Mouse (Mus musculus): ENCODE measurements around the gene Kirrel3. TPM values are rescaled to one million over a fixed set of nuclear protein-coding genes. Genes with fewer than 3 reads are reported as not detected.

Gene Kirrel3
- polyA plus RNA-seq, 1 experiment from 2014 or later = 44.4 TPM

DNA sequence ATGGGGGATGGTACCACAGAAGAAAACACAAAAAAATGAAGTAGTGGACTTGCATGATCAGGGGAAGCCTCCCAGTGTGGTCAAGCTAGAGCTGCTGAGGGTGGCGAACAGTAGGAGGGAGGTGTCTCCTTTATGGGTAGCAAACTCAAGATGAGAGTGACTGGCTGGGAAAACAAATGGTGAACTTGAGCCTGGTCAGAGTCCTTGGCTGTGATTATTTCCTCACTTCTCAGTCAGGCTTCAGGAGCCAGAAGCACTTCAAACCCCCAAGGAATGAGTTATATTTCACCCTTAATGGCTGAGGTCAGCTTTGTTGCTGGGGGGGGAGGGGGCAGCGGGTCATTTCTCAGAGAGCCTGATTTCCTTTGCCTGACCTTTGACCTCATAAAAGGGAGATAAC is 218.7 kb downstream of the Kirrel3 start:
- Histone ChIP-seq H3K36me3 (ENCODE audit: control insufficient read depth, insufficient read depth, low read length) (no peaks in the 10 kb centered on the region), H3K4me3 (ENCODE audit: low read depth, low read length) (no peak overlapping the region), H3K9ac (replicated peaks; ENCODE audit: low read depth, low read length) (no peak overlapping the region), H3K27me3 (ENCODE audit: control insufficient read depth, insufficient read depth, low read length) (no peaks in the 10 kb centered on the region), H3K9me3 (ENCODE audit: control insufficient read depth, low read length) (no peaks in the 10 kb centered on the region), H3K4me1 (ENCODE audit: control insufficient read depth, insufficient read depth, low read length) (peaks cover 9% of the 10 kb centered on the region; the same call in 1 of the 2 replicates), H3K4me2 (ENCODE audit: low read depth, low read length) (no peak overlapping the region), H3K27ac (ENCODE audit: low read depth, low read length) (no peak overlapping the region)
- ATAC-seq (ENCODE audit: low read depth) = no peak
- WGBS = 37% methylated on average over 2 of the region's 2 CpGs

- no peaks in the 10 kb centered on the region for H3K36me3 ChIP-seq (ENCODE audit: control insufficient read depth, insufficient read depth, low read length)
- no peak for ATAC-seq (ENCODE audit: low read depth)
Observed at GRCm38 (mm10) chr9:34706350-34706873, 220.7 kb downstream of the Kirrel3 start.

DNA sequence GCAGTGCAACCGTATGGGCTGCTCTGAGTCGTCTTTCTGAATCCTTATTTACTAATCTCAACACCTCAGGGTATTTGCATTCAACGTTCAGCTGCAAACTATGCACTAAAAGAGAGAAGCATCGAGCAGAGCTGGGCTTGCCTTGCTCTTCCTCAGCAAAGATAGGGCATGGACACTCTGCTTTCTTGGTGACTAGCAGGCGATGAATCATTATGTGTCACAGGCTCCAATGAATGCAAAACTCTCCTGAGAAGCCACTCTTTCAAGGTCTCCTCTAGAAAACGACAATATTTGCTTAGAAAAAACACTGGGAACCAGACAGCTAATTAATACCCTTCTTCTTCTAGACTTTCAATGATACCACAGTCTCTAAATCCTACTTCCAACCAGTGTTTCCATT is 223.0 kb downstream of the Kirrel3 start:
- 83% methylated on average over 6 of the region's 6 CpGs for WGBS
- no peaks in the 10 kb centered on the region for H3K27me3 ChIP-seq (ENCODE audit: control insufficient read depth, insufficient read depth, low read length)
- H3K4me1 ChIP-seq (ENCODE audit: control insufficient read depth, insufficient read depth, low read length) = peaks cover 9% of the 10 kb centered on the region; the same call in 1 of the 2 replicates
- no peak overlapping the region for H3K9ac ChIP-seq (replicated peaks; ENCODE audit: low read depth, low read length)
- H3K4me3 ChIP-seq (ENCODE audit: low read depth, low read length) = no peak overlapping the region
- no peak for ATAC-seq (ENCODE audit: low read depth)
- H3K9me3 ChIP-seq (ENCODE audit: control insufficient read depth, low read length) = no peaks in the 10 kb centered on the region
- H3K27ac ChIP-seq (ENCODE audit: low read depth, low read length) = no peak overlapping the region
- no peak overlapping the region for H3K4me2 ChIP-seq (ENCODE audit: low read depth, low read length)
- H3K36me3 ChIP-seq (ENCODE audit: control insufficient read depth, insufficient read depth, low read length) = no peaks in the 10 kb centered on the region

More at GRCm38 (mm10) chr9:34706350-34706873, 220.7 kb downstream of the Kirrel3 start:
- Histone ChIP-seq H3K27ac (ENCODE audit: low read depth, low read length) (no peak overlapping the region), H3K9me3 (ENCODE audit: control insufficient read depth, low read length) (no peaks in the 10 kb centered on the region), H3K9ac (replicated peaks; ENCODE audit: low read depth, low read length) (no peak overlapping the region), H3K4me3 (ENCODE audit: low read depth, low read length) (no peak overlapping the region), H3K4me1 (ENCODE audit: control insufficient read depth, insufficient read depth, low read length) (peaks cover 9% of the 10 kb centered on the region; the same call in 1 of the 2 replicates), H3K4me2 (ENCODE audit: low read depth, low read length) (no peak overlapping the region), H3K27me3 (ENCODE audit: control insufficient read depth, insufficient read depth, low read length) (no peaks in the 10 kb centered on the region)
- WGBS = 44% methylated on average over 4 of the region's 4 CpGs

DNA sequence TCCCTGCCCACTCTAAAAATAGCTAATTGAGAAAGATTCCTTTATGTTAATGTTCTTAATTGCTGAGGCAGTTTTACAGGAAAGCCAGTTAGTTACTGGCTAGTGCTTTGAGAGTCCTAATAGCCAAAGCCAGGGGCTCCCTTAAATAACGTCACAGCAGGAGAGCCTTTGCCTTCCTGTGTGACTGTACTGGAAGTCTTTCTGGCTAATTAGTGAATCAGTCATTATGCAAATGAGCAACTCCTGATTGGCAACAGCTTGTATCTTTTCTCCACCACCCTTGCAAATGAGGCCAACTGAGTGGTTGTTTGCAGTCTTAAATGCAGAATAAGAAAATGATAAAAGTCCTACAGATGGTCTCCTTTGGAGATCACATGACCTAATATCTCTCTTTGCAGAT is 226.3 kb downstream of the Kirrel3 start:
- H3K36me3 ChIP-seq (ENCODE audit: control insufficient read depth, insufficient read depth, low read length) = no peaks in the 10 kb centered on the region
- H3K9me3 ChIP-seq (ENCODE audit: control insufficient read depth, low read length) = no peaks in the 10 kb centered on the region
- H3K4me2 ChIP-seq (ENCODE audit: low read depth, low read length) = no peak overlapping the region
- H3K4me1 ChIP-seq (ENCODE audit: control insufficient read depth, insufficient read depth, low read length) = 0 out of 2 replicates have a peak, but pooled peaks cover 3% of the 10 kb centered on the region
- H3K9ac ChIP-seq (replicated peaks; ENCODE audit: low read depth, low read length) = no peak overlapping the region
- WGBS = 16% methylated on average over 1 of the region's 1 CpGs
- no peak overlapping the region for H3K4me3 ChIP-seq (ENCODE audit: low read depth, low read length)
- no peak overlapping the region for H3K27ac ChIP-seq (ENCODE audit: low read depth, low read length)
- no peaks in the 10 kb centered on the region for H3K27me3 ChIP-seq (ENCODE audit: control insufficient read depth, insufficient read depth, low read length)
- peak; percentile 80 for ATAC-seq (ENCODE audit: low read depth)

GRCm38 (mm10) chr9:34712996-34713395 is 227.3 kb downstream of the Kirrel3 start:
- H3K27ac ChIP-seq (ENCODE audit: low read depth, low read length) = no peak overlapping the region
- ATAC-seq (ENCODE audit: low read depth) = no peak
- no peaks in the 10 kb centered on the region for H3K9me3 ChIP-seq (ENCODE audit: control insufficient read depth, low read length)
- H3K9ac ChIP-seq (replicated peaks; ENCODE audit: low read depth, low read length) = no peak overlapping the region
- no peak overlapping the region for H3K4me3 ChIP-seq (ENCODE audit: low read depth, low read length)
- no peaks in the 10 kb centered on the region for H3K36me3 ChIP-seq (ENCODE audit: control insufficient read depth, insufficient read depth, low read length)
- no peaks in the 10 kb centered on the region for H3K27me3 ChIP-seq (ENCODE audit: control insufficient read depth, insufficient read depth, low read length)
- 0 out of 2 replicates have a peak, but pooled peaks cover 3% of the 10 kb centered on the region for H3K4me1 ChIP-seq (ENCODE audit: control insufficient read depth, insufficient read depth, low read length)
- WGBS = 52% methylated on average over 4 of the region's 4 CpGs
- H3K4me2 ChIP-seq (ENCODE audit: low read depth, low read length) = no peak overlapping the region

DNA sequence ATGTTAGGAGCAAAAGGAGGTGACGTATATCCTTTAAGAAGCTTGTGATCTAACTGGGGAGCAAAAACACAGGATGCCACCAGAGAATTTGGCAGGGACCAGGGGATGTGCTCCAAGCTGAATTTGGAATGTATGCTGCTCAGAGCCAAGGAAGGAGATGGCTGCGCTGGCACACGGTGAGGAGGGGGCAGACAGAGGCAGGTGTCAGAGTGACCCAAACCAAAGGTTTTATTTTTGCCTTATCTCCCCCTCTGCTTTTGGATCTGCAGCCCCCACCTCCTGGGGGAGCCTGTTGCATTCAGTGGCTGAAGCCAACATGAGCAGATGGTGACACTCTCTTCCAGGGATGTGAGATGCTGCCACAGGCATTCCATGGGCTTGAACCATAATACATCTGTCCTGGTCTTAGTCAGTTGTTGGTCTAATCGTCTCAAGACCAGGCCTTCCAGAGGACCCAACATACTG is 227.8 kb downstream of the Kirrel3 start:
- Histone ChIP-seq H3K4me3 (ENCODE audit: low read depth, low read length) (no peak overlapping the region), H3K27me3 (ENCODE audit: control insufficient read depth, insufficient read depth, low read length) (no peaks in the 10 kb centered on the region), H3K4me2 (ENCODE audit: low read depth, low read length) (no peak overlapping the region), H3K9ac (replicated peaks; ENCODE audit: low read depth, low read length) (no peak overlapping the region), H3K9me3 (ENCODE audit: control insufficient read depth, low read length) (no peaks in the 10 kb centered on the region), H3K27ac (ENCODE audit: low read depth, low read length) (no peak overlapping the region), H3K36me3 (ENCODE audit: control insufficient read depth, insufficient read depth, low read length) (no peaks in the 10 kb centered on the region), H3K4me1 (ENCODE audit: control insufficient read depth, insufficient read depth, low read length) (0 out of 2 replicates have a peak, but pooled peaks cover 3% of the 10 kb centered on the region)
- peak; percentile 21; the same call in 1 of the 2 replicates for ATAC-seq (ENCODE audit: low read depth)
- WGBS = 84% methylated on average over 4 of the region's 4 CpGs

DNA sequence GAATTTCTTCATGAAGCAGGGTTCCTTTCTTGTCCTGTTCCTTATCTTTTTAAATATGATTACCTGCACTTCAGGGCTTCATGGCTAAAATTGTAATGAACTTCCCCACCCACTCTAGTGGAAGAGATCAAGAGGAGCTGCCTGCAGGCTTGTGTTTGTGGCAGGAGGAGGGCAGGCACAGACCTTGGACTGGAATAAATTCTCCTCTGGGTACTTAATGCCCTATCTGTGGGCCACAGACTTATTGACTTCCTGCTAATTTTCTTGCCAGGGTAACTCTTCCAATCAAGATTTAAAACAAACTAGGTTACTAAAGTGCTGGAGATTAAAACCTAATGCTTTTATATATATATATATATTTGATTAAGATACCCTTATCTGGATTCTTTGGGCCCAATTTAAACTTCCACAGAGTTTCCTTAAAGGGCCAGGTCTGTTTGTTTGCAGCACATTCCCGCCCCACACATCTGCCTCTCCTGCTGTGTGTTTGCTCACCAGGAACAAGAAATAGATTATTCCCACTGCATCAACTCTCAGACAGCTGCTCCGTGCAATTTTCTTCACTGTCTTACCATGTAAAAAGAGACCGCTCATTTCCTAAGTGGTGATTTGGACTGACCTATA is 229.4 kb downstream of the Kirrel3 start:
- WGBS = 46% methylated on average over 3 of the region's 3 CpGs
- H3K4me2 ChIP-seq (ENCODE audit: low read depth, low read length) = no peak overlapping the region

DNA sequence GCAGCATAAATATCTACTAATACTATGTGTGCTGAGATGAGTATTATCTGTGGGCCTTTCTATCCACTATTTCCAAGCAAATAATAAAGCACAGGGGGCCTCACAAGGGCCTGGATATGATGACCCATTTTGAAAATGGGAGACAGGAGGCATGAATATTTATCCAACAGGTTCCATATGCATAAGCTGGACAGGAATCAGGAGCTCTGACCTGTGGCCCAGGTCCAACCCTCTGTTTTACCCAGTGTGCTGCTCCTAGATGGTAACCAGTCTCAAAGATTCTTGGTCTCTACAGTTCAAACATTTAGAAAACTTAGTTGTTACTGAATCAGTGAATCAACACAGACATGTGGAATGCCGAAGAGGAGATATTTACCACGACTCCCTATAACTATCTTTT is 230.8 kb downstream of the Kirrel3 start:
- no peak for ATAC-seq (ENCODE audit: low read depth)
- 90% methylated on average over 2 of the region's 2 CpGs for WGBS

More for the DNA sequence above, 229.4 kb downstream of the Kirrel3 start:
- Histone ChIP-seq H3K4me3 (ENCODE audit: low read depth, low read length) (no peak overlapping the region), H3K27me3 (ENCODE audit: control insufficient read depth, insufficient read depth, low read length) (no peaks in the 10 kb centered on the region), H3K9ac (replicated peaks; ENCODE audit: low read depth, low read length) (no peak overlapping the region), H3K9me3 (ENCODE audit: control insufficient read depth, low read length) (no peaks in the 10 kb centered on the region), H3K36me3 (ENCODE audit: control insufficient read depth, insufficient read depth, low read length) (no peaks in the 10 kb centered on the region), H3K4me1 (ENCODE audit: control insufficient read depth, insufficient read depth, low read length) (0 out of 2 replicates have a peak, but pooled peaks cover 3% of the 10 kb centered on the region), H3K27ac (ENCODE audit: low read depth, low read length) (no peak overlapping the region)
- no peak for ATAC-seq (ENCODE audit: low read depth)

DNA sequence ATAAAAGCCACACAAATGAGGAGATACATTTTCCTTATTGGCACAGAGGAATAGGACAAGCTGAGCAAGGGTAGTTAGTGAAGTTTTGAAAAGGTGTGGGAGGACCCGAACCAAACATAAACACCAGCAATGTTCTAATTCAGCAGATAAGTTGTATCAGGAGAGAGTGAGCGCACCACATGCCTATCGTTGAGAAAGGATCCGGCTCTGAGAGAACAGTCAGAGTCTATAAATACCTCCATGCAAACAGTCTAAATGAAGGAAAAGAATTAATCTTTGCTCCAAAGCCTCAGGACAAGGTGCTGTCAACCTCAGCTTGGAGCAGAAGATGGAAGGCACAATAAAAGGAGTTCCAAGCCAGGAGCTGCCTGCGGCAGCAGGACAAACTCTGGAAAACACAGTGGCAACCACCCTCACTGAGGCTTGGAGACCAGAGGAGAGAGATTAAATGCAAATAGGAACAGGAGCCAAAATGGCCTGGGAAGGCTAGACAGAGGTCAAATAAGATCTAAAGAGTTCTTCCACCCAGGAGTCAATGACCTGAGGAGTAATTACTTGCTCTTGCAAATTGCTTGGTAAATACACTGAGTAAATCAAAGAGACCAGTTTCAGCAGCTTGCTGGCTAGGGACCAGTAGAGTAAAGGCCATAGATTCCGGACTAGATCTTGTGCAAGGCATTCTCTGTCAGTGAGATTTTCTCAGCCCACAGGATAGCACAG is 235.9 kb downstream of the Kirrel3 start:
- WGBS = 22% methylated on average over 6 of the region's 6 CpGs
- no peak overlapping the region for H3K27ac ChIP-seq (ENCODE audit: low read depth, low read length)
- H3K4me3 ChIP-seq (ENCODE audit: low read depth, low read length) = no peak overlapping the region
- H3K27me3 ChIP-seq (ENCODE audit: control insufficient read depth, insufficient read depth, low read length) = no peaks in the 10 kb centered on the region; the same call in 1 of the 2 replicates
- H3K9me3 ChIP-seq (ENCODE audit: control insufficient read depth, low read length) = no peaks in the 10 kb centered on the region
- H3K36me3 ChIP-seq (ENCODE audit: control insufficient read depth, insufficient read depth, low read length) = no peaks in the 10 kb centered on the region
- H3K4me1 ChIP-seq (ENCODE audit: control insufficient read depth, insufficient read depth, low read length) = 0 out of 2 replicates have a peak, but pooled peaks cover 6% of the 10 kb centered on the region
- H3K4me2 ChIP-seq (ENCODE audit: low read depth, low read length) = no peak overlapping the region
- no peak for ATAC-seq (ENCODE audit: low read depth)
- no peak overlapping the region for H3K9ac ChIP-seq (replicated peaks; ENCODE audit: low read depth, low read length)

More for the DNA sequence above, 230.8 kb downstream of the Kirrel3 start:
- Histone ChIP-seq H3K9me3 (ENCODE audit: control insufficient read depth, low read length) (no peaks in the 10 kb centered on the region), H3K4me1 (ENCODE audit: control insufficient read depth, insufficient read depth, low read length) (0 out of 2 replicates have a peak, but pooled peaks cover 3% of the 10 kb centered on the region), H3K4me3 (ENCODE audit: low read depth, low read length) (no peak overlapping the region), H3K27me3 (ENCODE audit: control insufficient read depth, insufficient read depth, low read length) (no peaks in the 10 kb centered on the region), H3K4me2 (ENCODE audit: low read depth, low read length) (no peak overlapping the region), H3K36me3 (ENCODE audit: control insufficient read depth, insufficient read depth, low read length) (no peaks in the 10 kb centered on the region), H3K27ac (ENCODE audit: low read depth, low read length) (no peak overlapping the region), H3K9ac (replicated peaks; ENCODE audit: low read depth, low read length) (no peak overlapping the region)

Data from neural tube, embryonic 14.5 days (tissue).